Mouse (Mus musculus) intestine, postnatal 0 days (tissue): ENCODE measurements at regions not wholly inside any gene's neighbourhood (a gene's known extent, or its start where the extent isn't known, plus 50 kb on each side); places are given as distances from the start of the nearest gene placed in this dataset.

Experiments
- ATAC-seq: fragments of 200-750 bp; cut with Nextera tagmentation; 2 replicates; pipeline ENCODE4 v1.8.0; 2017; ENCODE audit warnings: mild to moderate bottlenecking, moderate TSS enrichment, moderate library complexity
- H3K27ac ChIP-seq: fragments of 300-500 bp; sonication (generic); 2 replicates; pipeline ENCODE4 v1.5.1; 2014; ENCODE audit warnings: mild to moderate bottlenecking, low read depth, low read length, moderate library complexity
- H3K27me3 ChIP-seq: fragments of 300-500 bp; sonication (generic); replicated peaks from 2 replicates; pipeline ENCODE4 v1.6.1; 2014; ENCODE audit warnings: low read length, mixed read lengths; ENCODE audit not compliant: control insufficient read depth, insufficient read depth
- H3K36me3 ChIP-seq: fragments of 300-500 bp; sonication (generic); 2 replicates; pipeline ENCODE4 v1.6.1; 2014; ENCODE audit warnings: mild to moderate bottlenecking, moderate library complexity; ENCODE audit not compliant: control insufficient read depth, insufficient read depth
- H3K4me1 ChIP-seq: fragments of 300-500 bp; sonication (generic); replicated peaks from 2 replicates; pipeline ENCODE4 v1.6.1; 2014; ENCODE audit warnings: antibody characterized with exemption, low read length, mixed read lengths; ENCODE audit not compliant: control insufficient read depth, insufficient read depth
- H3K4me2 ChIP-seq: fragments of 300-500 bp; sonication (generic); replicated peaks from 2 replicates; pipeline ENCODE4 v1.6.1; 2014; ENCODE audit warnings: low read depth, mild to moderate bottlenecking, moderate library complexity
- H3K4me3 ChIP-seq: fragments of 300-500 bp; sonication (generic); 2 replicates; pipeline ENCODE4 v1.5.1; 2014; ENCODE audit warnings: low read depth, low read length
- H3K9ac ChIP-seq: fragments of 300-500 bp; sonication (generic); 2 replicates; pipeline ENCODE4 v1.6.1; 2014; ENCODE audit warnings: mild to moderate bottlenecking, low read depth, low read length
- H3K9me3 ChIP-seq: fragments of 300-500 bp; sonication (generic); 2 replicates; pipeline ENCODE4 v1.6.1; 2016; ENCODE audit warnings: mixed run types; ENCODE audit not compliant: control insufficient read depth
- CTCF ChIP-seq: sonication (generic); IDR thresholded peaks from 2 replicates; pipeline ENCODE4 v1.5.1; 2016; ENCODE audit warnings: low read depth, mild to moderate bottlenecking, control low read depth, antibody characterized with exemption, moderate library complexity
- WGBS: fragments of 180-500 bp; shearing (Covaris S2); extraction: QIAGEN DNeasy Blood & Tissue Kit; methylation state at CpG from one replicate; pipeline ENCODE4 v1.1.7; 2014; 5-methylcytosine and 5-hydroxymethylcytosine counted together

DNA sequence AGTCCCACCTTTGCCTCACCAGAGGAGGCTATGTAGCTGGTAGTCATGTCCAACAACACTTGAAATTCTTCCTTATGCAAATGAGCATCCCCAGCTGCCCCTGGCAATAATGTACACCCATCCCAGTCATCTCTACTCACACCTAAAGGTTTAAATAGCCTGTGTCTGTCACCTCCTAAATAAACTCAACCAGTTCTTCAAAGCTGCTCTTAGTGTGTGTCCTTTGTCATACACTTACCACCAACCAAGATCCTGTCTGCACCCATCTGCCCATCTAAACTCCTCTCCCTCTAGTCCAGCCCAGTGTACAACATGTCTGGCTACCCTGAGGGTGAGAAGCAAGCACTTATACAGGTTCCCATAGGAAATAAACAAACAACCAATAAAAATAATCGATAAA, 103.4 kb upstream of the Ndst3 start:
- TF ChIP-seq CTCF: no peak
- H3K4me3 ChIP-seq: no peak overlapping the region
- 83% methylated on average over 1 of the region's 1 CpGs for WGBS
- H3K9me3 ChIP-seq: no peaks in the 10 kb centered on the region
- no peak overlapping the region for H3K9ac ChIP-seq
- no peaks in the 10 kb centered on the region for H3K36me3 ChIP-seq
- no peak overlapping the region for H3K4me2 ChIP-seq
- H3K27ac ChIP-seq: no peak overlapping the region
- H3K4me1 ChIP-seq: no peaks in the 10 kb centered on the region
- ATAC-seq: no peak
- H3K27me3 ChIP-seq: no peaks in the 10 kb centered on the region

DNA sequence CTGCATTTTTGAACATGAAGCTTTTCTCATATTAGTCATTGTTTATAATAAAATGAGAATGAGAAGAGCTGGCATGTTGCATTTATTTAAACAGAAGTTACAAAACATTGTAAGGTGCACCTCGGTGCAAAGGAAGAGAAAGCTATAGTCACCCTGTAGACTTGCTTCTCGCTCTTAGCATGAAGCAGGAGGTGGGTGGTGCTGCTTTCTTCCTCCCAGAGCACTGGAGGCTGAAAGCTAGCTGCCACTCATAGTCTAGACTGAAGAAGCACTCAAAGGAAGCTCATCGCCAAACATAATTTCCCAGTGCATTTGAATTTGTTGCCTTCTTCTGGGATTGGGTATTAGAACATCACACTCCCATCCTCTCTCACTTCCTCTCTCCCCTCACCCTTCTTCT, 114.7 kb upstream of the Ndst3 start:
- Histone ChIP-seq H3K4me2 (no peak overlapping the region), H3K27me3 (no peaks in the 10 kb centered on the region), H3K9me3 (no peaks in the 10 kb centered on the region), H3K4me3 (no peak overlapping the region), H3K36me3 (no peaks in the 10 kb centered on the region), H3K9ac (no peak overlapping the region), H3K4me1 (no peaks in the 10 kb centered on the region), H3K27ac (no peak overlapping the region)
- no peak for ATAC-seq
- no peak for TF ChIP-seq CTCF
- 82% methylated on average over 3 of the region's 3 CpGs for WGBS

DNA sequence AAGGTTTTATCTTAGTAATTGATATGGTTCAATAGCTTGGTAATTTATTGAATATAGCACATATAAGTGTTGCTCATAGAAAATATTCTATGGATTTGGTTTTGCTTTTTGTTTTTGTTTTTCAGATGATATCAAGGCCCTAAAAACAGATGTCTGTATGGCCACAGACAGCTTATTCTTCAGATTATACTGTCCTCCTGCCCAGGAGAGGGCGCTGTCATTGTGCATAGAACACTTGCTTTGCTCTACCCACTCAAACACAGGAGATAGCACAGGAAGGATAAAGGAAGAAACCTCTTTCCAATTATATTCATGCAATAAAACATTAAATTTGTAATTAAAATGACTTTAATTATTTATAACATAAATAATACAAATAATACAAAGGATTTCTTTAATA, 115.4 kb upstream of the Ndst3 start:
- Histone ChIP-seq H3K4me2 (no peak overlapping the region), H3K27me3 (no peaks in the 10 kb centered on the region), H3K9me3 (no peaks in the 10 kb centered on the region), H3K4me1 (no peaks in the 10 kb centered on the region), H3K27ac (no peak overlapping the region), H3K4me3 (no peak overlapping the region), H3K36me3 (no peaks in the 10 kb centered on the region), H3K9ac (no peak overlapping the region)
- WGBS: 88% methylated on average over 1 of the region's 1 CpGs
- no peak for ATAC-seq
- peak; percentile 30 for TF ChIP-seq CTCF

DNA sequence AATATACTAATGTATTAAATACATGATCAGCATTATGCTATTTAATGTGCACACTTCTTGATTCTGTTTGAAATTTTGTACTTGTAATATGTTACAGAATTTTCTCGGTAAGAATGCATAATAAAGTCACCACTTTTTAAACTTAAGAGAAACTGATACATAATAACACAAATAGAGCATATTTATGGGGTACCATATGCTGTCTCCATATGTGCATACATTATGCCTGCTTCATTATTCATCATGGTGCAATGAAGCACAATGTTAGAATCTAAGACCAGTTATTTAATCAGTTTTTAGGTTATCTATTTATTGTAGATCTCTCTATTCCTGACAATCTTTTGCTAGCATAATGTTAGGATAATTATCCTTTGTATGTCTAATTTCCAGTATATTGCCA, 115.9 kb upstream of the Ndst3 start:
- H3K36me3 ChIP-seq: no peaks in the 10 kb centered on the region
- no peaks in the 10 kb centered on the region for H3K27me3 ChIP-seq
- no peak overlapping the region for H3K27ac ChIP-seq
- H3K9me3 ChIP-seq: no peaks in the 10 kb centered on the region
- H3K4me2 ChIP-seq: no peak overlapping the region
- no peaks in the 10 kb centered on the region for H3K4me1 ChIP-seq
- no peak overlapping the region for H3K9ac ChIP-seq
- no peak overlapping the region for H3K4me3 ChIP-seq
- no peak for ATAC-seq
- 77% methylated on average over 1 of the region's 1 CpGs for WGBS
- no peak for TF ChIP-seq CTCF

DNA sequence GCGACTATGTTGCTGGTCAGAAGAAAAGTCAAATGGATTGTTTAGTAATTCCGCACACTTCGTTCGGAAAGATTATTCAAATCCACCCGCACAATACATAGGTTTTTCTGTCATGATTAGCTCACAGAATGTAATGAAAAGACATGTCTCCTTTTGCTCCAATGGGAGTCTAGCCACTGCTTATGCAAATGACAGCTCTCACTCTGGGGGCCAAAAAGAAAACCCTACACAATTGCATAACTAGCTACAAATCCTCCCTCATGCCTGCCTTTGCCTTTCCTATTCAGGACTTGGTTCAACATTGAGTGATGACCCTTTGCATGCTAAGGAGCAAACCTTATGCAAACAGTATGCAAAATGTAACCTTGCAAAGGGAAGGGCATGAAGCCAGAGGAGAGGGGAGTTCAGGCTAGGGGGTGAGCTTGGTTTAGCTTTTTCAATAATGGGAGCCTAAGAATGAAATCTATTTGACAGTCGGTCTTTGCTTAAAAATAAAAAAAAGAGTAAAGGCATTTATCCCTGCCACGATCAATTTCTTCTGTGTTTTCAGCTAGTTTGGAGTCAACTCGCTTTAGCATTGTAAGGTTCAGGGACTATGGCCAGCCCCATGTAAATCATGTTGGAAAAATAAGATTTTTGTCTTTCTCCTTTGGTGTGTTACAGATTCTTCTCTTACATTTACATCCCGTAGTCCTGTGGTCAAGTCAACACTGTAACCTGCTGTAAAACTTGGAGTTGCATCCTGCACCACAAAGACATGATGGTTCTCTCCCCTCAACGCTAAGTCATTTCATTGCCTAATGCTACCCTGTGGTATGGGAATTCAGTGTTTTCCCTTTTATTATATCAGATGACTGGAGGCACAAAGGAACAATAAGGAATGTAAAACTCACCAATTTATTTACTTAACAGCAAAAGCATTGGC, 119.6 kb upstream of the Ndst3 start:
- TF ChIP-seq CTCF: no peak
- H3K9me3 ChIP-seq: no peaks in the 10 kb centered on the region
- no peaks in the 10 kb centered on the region for H3K36me3 ChIP-seq
- H3K4me3 ChIP-seq: no peak overlapping the region
- H3K4me1 ChIP-seq: no peaks in the 10 kb centered on the region
- no peak overlapping the region for H3K4me2 ChIP-seq
- no peak for ATAC-seq
- no peaks in the 10 kb centered on the region for H3K27me3 ChIP-seq
- no peak overlapping the region for H3K9ac ChIP-seq
- H3K27ac ChIP-seq: no peak overlapping the region
- 90% methylated on average over 10 of the region's 10 CpGs for WGBS

DNA sequence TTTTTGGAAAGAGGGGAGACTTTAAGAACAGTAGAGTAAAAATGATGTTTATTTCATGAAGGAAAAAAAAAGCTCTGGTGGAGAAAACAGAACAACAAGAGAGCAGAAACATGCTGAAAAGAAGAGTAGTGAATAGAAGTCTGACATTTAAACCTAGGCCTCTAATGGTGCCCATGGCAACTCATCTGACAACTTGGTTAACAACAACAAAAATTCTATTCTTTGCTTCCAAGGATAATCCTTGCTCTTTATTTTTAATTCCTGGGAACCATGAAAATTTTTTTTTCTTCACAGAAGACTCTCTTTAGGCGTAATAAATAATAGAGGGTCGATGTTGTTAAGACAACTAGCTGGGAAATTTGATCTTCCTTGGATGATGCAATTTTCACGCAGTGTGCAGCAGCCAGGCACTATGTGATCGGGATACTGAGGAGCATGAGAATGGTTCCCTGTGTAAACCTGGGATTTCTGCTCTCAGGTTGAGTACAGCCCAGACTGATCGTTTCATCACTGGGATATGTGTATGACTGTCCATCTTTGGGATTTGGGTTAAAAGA, 120.4 kb upstream of the Ndst3 start:
- Histone ChIP-seq H3K4me3 (no peak overlapping the region), H3K36me3 (no peaks in the 10 kb centered on the region), H3K4me1 (no peaks in the 10 kb centered on the region), H3K9ac (no peak overlapping the region), H3K9me3 (no peaks in the 10 kb centered on the region), H3K4me2 (no peak overlapping the region), H3K27ac (no peak overlapping the region), H3K27me3 (no peaks in the 10 kb centered on the region)
- ATAC-seq: no peak
- 76% methylated on average over 5 of the region's 5 CpGs for WGBS
- no peak for TF ChIP-seq CTCF
